Mouse (Mus musculus): ENCODE measurements at regions not wholly inside any gene's neighbourhood (a gene's known extent, or its start where the extent isn't known, plus 50 kb on each side); places are given as distances from the start of the nearest gene placed in this dataset.

GRCm38 (mm10) chr9:93889256-93889655 is 648.6 kb downstream of the 1190002N15Rik start:
- TF ChIP-seq POLR2A (IDR thresholded peaks at IDR 0.05; ENCODE audit: control insufficient read depth, extremely low read depth, insufficient read depth, low read length, poor library complexity) (no peak), CTCF (IDR thresholded peaks at IDR 0.05; ENCODE audit: borderline replicate concordance, control insufficient read depth, extremely low read depth, insufficient read depth, low read length, poor library complexity) (no peak)

Data from thymus, adult 2 months (tissue).